Mouse (Mus musculus) limb, embryonic 13.5 days (tissue): ENCODE measurements at regions not wholly inside any gene's neighbourhood (a gene's known extent, or its start where the extent isn't known, plus 50 kb on each side); places are given as distances from the start of the nearest gene placed in this dataset.

ENCODE experiments used
- ATAC-seq: fragments of 200-750 bp; cut with Nextera tagmentation; 2 replicates; pipeline ENCODE4 v1.8.0; 2017; ENCODE audit warnings: low read depth, moderate number of reproducible peaks, moderate TSS enrichment; ENCODE audit not compliant: low FRiP score
- H3K27ac ChIP-seq: fragments of 300-500 bp; sonication (generic); 2 replicates; pipeline ENCODE4 v1.5.1; 2015; ENCODE audit warnings: inconsistent platforms, mild to moderate bottlenecking, moderate library complexity
- H3K27me3 ChIP-seq: fragments of 300-500 bp; sonication (generic); 2 replicates; pipeline ENCODE4 v1.6.1; 2015; ENCODE audit warnings: mild to moderate bottlenecking, inconsistent platforms
- H3K36me3 ChIP-seq: fragments of 300-500 bp; sonication (generic); 2 replicates; pipeline ENCODE4 v1.6.1; 2015; ENCODE audit warnings: inconsistent platforms, mild to moderate bottlenecking, moderate library complexity
- H3K4me1 ChIP-seq: fragments of 300-500 bp; sonication (generic); 2 replicates; pipeline ENCODE4 v1.6.1; 2015; ENCODE audit warnings: inconsistent platforms
- H3K4me2 ChIP-seq: fragments of 300-500 bp; sonication (generic); replicated peaks from 2 replicates; pipeline ENCODE4 v1.6.1; 2015; ENCODE audit warnings: inconsistent platforms, mild to moderate bottlenecking, moderate library complexity
- H3K4me3 ChIP-seq: fragments of 300-500 bp; sonication (generic); 2 replicates; pipeline ENCODE4 v1.5.1; 2015; ENCODE audit warnings: moderate library complexity, mild to moderate bottlenecking, inconsistent platforms
- H3K9ac ChIP-seq: fragments of 300-500 bp; sonication (generic); 2 replicates; pipeline ENCODE4 v1.6.1; 2015; ENCODE audit warnings: mild to moderate bottlenecking, inconsistent platforms
- H3K9me3 ChIP-seq: fragments of 300-500 bp; sonication (generic); 2 replicates; pipeline ENCODE4 v1.6.1; 2016; ENCODE audit warnings: inconsistent platforms
- WGBS: fragments of 180-500 bp; shearing (Covaris S2); methylation state at CpG from one replicate; pipeline ENCODE4 v1.1.7; 2015; 5-methylcytosine and 5-hydroxymethylcytosine counted together

GRCm38 (mm10) chr3:66825761-66826160, 155.4 kb upstream of the Rsrc1 start:
- Histone ChIP-seq H3K9me3 (no peaks in the 10 kb centered on the region), H3K27ac (no peak overlapping the region), H3K36me3 (no peaks in the 10 kb centered on the region), H3K4me3 (no peak overlapping the region), H3K4me2 (no peak overlapping the region), H3K27me3 (no peaks in the 10 kb centered on the region), H3K9ac (no peak overlapping the region), H3K4me1 (no peaks in the 10 kb centered on the region)
- WGBS, result 91% methylated on average over 3 of the region's 3 CpGs
- ATAC-seq, result no peak
